Mouse (Mus musculus): ENCODE results near the gene Fosl1.
"Not testable (repeated sequence)": the region's sequence is repeated elsewhere in the genome, so short reads cannot be mapped to it uniquely, and the experiment has no call there.

Fosl1 gene

DNA sequence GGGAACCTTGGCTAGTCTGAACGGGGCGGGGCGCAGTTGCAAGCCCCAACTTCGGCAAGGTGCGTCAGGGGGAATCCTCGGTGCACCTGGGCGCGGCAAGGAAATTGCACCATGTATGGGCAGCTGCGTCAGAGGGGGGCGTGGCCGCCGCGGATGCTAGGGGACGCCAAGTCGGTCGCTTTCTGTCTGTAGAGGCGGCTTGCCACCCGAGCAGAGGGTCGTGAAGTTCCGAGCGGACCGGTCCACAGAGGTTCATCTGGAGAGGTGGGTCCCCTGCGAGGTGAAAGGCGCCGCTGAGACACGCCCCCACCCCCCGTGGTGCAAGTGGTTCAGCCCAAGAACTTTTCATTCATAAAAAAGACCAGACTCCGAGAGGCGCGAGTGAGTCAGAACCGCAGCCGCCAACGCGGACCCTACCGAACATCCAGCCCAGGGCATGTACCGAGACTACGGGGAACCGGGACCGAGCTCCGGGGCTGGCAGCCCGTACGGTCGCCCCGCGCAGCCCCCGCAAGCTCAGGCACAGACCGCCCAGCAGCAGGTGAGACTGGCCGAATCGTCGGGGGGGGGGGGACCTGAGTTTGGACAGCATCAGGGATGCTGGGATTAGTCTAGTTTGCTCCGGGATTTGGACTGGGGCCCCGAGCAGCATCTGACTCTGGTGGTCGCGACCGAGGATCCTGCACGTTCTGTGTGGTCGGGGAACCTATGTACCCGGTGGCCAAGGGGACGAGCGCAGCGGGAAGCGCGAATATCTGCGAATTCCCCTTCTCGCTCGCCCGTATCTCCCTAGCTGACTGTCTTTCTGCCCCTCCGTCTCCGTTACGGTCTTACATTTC, at the start of gene Fosl1:
TSS of gene Fosl1 (plus strand) at position 33 of the 839 bp plus-strand sequence.
- DNase-seq (ENCODE audit: low spot score in 2 of 2), result peak; percentile 51 to 54

- DNase-seq (ENCODE audit: low spot score in 2 of 2), result not testable (repeated sequence)
These were observed 46.3 kb upstream of the Fosl1 start for GRCm38 (mm10) chr19:5401073-5401472.

- no peak for DNase-seq (ENCODE audit: low spot score in 2 of 2)
These were observed 45.1 kb upstream of the Fosl1 start, which contains the start of gene Tsga10ip for GRCm38 (mm10) chr19:5402293-5402692. Gene Tsga10ip, minus strand, starts transcription at chr19:5402526.

GRCm38 (mm10) chr19:5405924-5406323, 41.4 kb upstream of the Fosl1 start:
- DNase-seq (ENCODE audit: low spot score in 2 of 2), result no peak

GRCm38 (mm10) chr19:5406531-5407126, 40.7 kb upstream of the Fosl1 start:
- not testable (repeated sequence) for DNase-seq (ENCODE audit: low spot score in 2 of 2)

- DNase-seq (ENCODE audit: low spot score in 2 of 2), result no peak
These were observed 40.2 kb upstream of the Fosl1 start for GRCm38 (mm10) chr19:5407133-5407532.

DNA sequence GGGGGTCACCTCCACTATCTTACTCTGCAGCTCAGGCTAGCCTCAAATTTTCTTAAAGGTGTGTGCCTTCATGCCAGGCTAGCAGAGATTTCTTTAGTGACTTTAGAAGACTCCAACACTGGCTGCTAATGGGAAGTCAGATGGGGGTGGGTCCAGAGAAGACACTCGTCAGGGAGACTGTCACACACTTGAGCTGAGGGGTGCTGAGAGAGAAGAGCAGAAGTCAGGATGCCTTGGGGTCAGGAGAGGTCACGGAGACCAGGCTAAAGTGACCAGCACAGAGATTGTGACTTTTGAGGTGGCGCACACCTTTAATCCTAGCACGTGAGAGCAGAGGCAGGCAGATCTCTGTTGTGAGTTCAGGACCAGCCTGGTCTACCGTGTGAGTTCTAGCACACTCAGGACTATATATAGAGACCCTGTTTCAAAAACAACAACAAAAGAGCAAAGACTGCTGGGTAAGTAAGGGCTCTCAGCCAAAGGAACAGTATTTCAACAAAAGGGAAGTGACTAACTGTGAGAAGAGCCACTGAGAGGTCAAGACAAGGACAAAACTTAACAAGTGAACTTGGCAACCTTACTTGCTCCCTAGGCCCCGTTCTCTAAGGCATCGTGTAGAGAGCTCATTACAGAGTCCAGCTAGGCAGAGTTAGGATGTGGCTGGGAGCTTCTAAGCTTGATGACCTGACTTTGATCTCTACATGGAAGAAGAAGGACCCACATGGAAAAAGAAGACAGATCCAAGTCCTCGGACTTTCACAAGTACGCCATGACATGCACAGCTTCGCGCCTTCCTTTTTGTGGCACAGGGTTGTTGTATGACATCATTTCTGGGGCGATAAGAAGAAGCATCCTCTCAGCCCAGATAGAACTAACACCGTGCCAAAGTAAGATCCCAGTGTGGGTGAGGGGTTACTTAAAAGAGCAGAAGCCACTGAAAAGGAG, 39.0 kb upstream of the Fosl1 start:
- DNase-seq (ENCODE audit: low spot score in 2 of 2), result no peak

GRCm38 (mm10) chr19:5409068-5409467, 38.3 kb upstream of the Fosl1 start:
- DNase-seq (ENCODE audit: low spot score in 2 of 2), result no peak

DNA sequence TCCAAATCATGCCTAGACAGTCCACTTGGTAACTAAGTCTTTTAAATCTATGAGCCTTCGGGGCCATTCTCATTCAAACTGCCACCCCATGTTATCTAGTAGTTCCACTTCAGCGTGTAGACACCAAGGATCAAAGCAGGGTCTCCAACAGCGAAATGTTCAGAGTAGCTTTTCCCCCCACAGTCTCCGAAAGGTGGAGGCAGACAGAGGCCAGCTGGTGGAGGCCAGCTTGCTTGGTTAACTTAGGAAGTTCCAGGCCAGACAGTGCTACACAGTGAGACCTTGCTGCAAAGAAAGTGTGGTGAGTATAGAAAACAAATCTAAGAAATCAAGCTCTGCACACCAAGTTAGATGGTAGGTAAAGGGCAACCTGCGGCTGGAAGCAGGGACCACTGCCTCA, 36.7 kb upstream of the Fosl1 start:
- DNase-seq (ENCODE audit: low spot score in 2 of 2), result no peak

GRCm38 (mm10) chr19:5411961-5412360, 35.4 kb upstream of the Fosl1 start:
- DNase-seq (ENCODE audit: low spot score in 2 of 2), result no peak

DNA sequence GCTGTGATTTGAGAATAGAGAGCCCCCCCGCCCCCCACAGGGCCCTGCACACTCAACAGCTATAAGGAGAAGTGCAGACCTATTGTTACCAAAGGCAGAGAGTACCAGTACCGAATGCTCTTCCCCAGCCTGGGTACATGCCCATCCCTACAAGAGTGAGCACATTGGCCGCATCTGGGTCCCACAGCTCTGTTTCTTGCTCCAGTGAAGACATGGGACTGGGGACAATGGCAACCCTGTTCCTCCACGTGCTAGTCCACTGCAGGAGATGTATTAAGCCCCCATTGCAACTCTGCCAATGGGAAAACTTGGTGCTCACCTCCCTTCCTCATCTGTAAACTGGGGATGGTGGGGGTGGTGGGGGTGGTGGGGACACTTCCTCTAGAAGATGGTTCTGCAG, 33.5 kb upstream of the Fosl1 start:
- no peak for DNase-seq (ENCODE audit: low spot score in 2 of 2)

DNA sequence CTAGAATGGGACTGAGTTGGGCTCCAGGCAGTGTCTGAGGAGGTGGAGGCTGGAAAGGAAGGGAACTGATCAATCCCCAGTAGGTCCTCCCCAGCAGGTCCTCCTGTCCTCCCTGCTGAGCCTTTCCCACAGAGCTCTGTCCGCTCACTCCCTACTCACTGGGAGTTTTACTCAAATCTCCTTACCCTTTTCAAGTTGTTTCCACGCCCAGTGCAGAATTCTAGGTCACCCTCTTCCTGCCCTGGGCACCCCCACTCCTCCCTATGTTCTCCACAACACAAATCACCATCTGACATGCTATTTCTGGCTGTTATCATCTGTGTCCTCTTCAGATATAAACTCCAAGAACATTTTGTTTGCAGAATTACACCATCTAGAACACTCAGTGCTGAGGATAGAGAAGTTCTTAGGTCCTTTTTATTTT, 32.8 kb upstream of the Fosl1 start:
- DNase-seq (ENCODE audit: low spot score in 2 of 2), result no peak

GRCm38 (mm10) chr19:5418750-5419466, 28.4 kb upstream of the Fosl1 start:
- no peak for DNase-seq (ENCODE audit: low spot score in 2 of 2)

DNA sequence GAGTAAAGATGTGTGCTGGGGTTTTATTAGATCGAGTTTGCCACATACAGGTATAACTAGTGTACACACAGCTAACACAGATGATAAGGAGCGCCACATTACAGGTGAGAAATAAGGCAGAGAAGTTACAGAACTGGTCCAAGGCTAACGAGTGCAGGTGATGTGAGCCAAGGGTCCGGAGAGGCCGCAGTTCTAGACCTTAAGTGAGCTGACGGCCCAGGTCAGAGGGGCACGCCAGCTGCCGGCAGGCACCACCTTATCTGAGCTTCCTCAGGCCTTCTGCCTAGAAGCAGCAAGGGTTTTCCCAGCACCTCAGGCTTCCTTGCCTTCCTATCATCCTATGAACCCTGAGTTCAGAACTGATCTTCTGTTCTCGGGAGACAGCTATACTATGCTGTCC, 27.7 kb upstream of the Fosl1 start:
- no peak for DNase-seq (ENCODE audit: low spot score in 2 of 2)

DNA sequence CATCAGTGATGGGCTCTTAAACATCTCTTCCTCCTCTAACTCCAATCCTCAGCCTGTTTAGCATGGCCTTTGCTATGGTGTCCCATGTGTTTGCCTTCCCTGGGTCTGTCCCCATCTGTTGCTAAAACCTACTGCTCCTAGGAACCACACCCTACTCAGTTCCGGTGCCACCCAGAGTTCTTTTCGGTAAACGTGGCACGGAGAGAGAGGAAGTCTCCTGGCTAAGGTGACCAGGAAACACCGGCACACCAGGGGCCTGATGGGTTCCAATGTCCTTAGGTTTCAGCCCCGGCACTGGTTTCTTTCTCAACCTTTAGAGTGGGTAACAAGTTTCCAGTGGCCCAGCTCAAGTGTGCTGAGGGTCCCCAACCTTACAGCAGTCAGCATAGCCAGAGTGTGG, 26.8 kb upstream of the Fosl1 start:
- DNase-seq (ENCODE audit: low spot score in 2 of 2), result no peak

GRCm38 (mm10) chr19:5421784-5422183, 25.6 kb upstream of the Fosl1 start:
- no peak for DNase-seq (ENCODE audit: low spot score in 2 of 2)

DNA sequence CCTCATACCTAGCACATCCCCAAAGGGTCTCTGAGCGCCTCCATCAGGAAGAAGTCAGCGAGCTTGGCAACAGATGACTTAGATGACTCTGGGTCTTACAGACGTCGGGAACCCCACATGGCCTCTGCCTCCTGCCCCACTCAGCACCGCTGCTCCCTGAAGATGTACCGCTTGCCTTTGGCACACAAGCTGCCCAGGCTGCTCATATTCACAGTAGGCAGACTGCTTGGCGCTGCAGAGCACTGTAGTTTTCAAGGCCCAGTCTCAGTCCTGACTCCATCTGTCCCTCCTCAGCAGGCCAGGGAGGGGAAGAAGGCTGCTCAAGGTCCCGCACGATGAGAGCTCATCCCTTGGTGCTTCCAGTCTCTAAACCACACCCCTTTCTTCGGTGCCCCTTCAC, 25.1 kb upstream of the Fosl1 start:
- DNase-seq (ENCODE audit: low spot score in 2 of 2), result no peak

DNA sequence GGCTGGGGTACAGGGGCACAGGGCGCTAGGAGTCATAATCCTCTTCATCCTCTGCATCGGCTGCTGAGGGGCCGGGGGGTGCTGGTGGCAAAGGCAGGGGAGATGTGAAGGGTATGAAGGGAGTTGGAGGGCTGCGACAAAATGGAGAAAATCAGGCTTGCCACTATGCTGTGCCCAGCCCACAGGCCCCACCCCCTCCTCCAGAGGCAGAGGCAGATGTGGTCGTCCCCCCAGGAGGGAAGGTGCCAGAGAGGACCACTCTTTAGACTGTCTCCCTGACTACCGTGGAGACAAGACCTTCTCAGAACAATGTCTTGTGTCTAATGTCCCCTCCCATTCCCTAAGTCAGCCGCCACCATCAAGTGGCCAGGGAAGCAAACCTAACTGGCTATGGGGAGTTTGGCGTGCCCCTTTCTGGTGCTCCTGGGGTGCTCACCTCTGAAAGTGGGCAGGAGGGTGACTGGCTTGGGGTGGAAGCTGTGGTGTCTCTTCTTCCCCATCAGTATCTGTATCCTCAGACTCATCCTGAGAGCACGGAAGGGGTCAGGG, 24.4 kb upstream of the Fosl1 start:
- DNase-seq (ENCODE audit: low spot score in 2 of 2), result no peak

DNA sequence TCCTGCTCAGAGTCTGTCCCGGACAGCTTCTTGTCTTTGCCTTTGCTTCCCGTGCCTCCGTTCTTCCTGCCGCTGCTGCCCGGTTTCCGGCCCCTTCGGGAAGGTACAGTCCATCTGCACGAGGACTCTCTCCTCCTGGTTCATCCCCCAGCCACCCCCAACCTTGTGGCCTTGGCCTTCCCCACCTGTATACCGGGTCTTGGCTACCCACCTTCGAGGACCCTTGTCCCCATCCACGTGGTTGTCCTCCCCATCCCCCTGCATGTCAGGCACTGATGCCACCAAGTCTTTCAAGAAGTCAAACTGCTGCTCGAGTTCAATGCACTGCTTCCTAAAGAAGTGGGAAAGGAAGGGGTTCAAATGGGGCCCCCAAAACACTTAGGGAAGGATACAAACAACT, 23.8 kb upstream of the Fosl1 start:
- DNase-seq (ENCODE audit: low spot score in 2 of 2), result no peak

GRCm38 (mm10) chr19:5424092-5424781, 23.1 kb upstream of the Fosl1 start:
- DNase-seq (ENCODE audit: low spot score in 2 of 2), result peak in 1 of 2 experiments; percentile 45
